Mouse (Mus musculus): ENCODE measurements around the gene R3hdm1. TPM values are rescaled to one million over a fixed set of nuclear protein-coding genes. Genes with fewer than 3 reads are reported as not detected.
A peak's percentile ranks its signal among the peaks of the same experiment; 100 is the strongest.

The R3hdm1 gene
- polyA plus RNA-seq, 1 experiment from 2014 or later: 60.1 TPM

- no peaks in the 10 kb centered on the region for H3K4me1 ChIP-seq
- no peak overlapping the region for H3K4me3 ChIP-seq
- no peak overlapping the region for H3K9ac ChIP-seq
- H3K9me3 ChIP-seq: no peaks in the 10 kb centered on the region
- no peak overlapping the region for H3K4me2 ChIP-seq
- no peak for ATAC-seq (ENCODE audit: insufficient number of reproducible peaks, low FRiP score, low TSS enrichment, low read depth)
- no peak overlapping the region for H3K27ac ChIP-seq
- H3K36me3 ChIP-seq: no peaks in the 10 kb centered on the region
- H3K27me3 ChIP-seq: no peaks in the 10 kb centered on the region
- WGBS: 98% methylated on average over 1 of the region's 1 CpGs
Measured at GRCm38 (mm10) chr1:128166956-128167355, 63.9 kb downstream of the R3hdm1 start.

GRCm38 (mm10) chr1:128170104-128170503 is 67.0 kb downstream of the R3hdm1 start:
- H3K9me3 ChIP-seq: no peaks in the 10 kb centered on the region
- H3K9ac ChIP-seq: no peak overlapping the region
- H3K27me3 ChIP-seq: no peaks in the 10 kb centered on the region
- no peaks in the 10 kb centered on the region for H3K4me1 ChIP-seq
- H3K4me2 ChIP-seq: no peak overlapping the region
- no peak overlapping the region for H3K4me3 ChIP-seq
- H3K27ac ChIP-seq: no peak overlapping the region
- no peak for ATAC-seq (ENCODE audit: insufficient number of reproducible peaks, low FRiP score, low TSS enrichment, low read depth)
- 0 out of 2 replicates have a peak, but pooled peaks cover 2% of the 10 kb centered on the region for H3K36me3 ChIP-seq

GRCm38 (mm10) chr1:128191426-128191825 is 88.3 kb downstream of the R3hdm1 start:
- Histone ChIP-seq H3K9ac (no peak overlapping the region), H3K27me3 (no peaks in the 10 kb centered on the region), H3K9me3 (no peaks in the 10 kb centered on the region), H3K36me3 (peaks cover 41% of the 10 kb centered on the region), H3K4me2 (no peak overlapping the region), H3K27ac (no peak overlapping the region), H3K4me3 (no peak overlapping the region), H3K4me1 (no peaks in the 10 kb centered on the region)
- no peak for ATAC-seq (ENCODE audit: insufficient number of reproducible peaks, low FRiP score, low TSS enrichment, low read depth)
- WGBS: 73% methylated on average over 2 of the region's 2 CpGs

GRCm38 (mm10) chr1:128192369-128192768 is 89.3 kb downstream of the R3hdm1 start:
- no peaks in the 10 kb centered on the region for H3K27me3 ChIP-seq
- no peak overlapping the region for H3K4me3 ChIP-seq
- no peaks in the 10 kb centered on the region for H3K9me3 ChIP-seq
- no peak overlapping the region for H3K27ac ChIP-seq
- H3K9ac ChIP-seq: no peak overlapping the region
- no peak for ATAC-seq (ENCODE audit: insufficient number of reproducible peaks, low FRiP score, low TSS enrichment, low read depth)
- 80% methylated on average over 7 of the region's 7 CpGs for WGBS
- H3K4me2 ChIP-seq: no peak overlapping the region
- H3K36me3 ChIP-seq: peaks cover 35% of the 10 kb centered on the region
- H3K4me1 ChIP-seq: no peaks in the 10 kb centered on the region

GRCm38 (mm10) chr1:128194011-128194410 is 90.9 kb downstream of the R3hdm1 start:
- Histone ChIP-seq H3K9ac (no peak overlapping the region), H3K36me3 (peaks cover 33% of the 10 kb centered on the region), H3K4me3 (no peak overlapping the region), H3K4me1 (no peaks in the 10 kb centered on the region), H3K4me2 (no peak overlapping the region), H3K9me3 (no peaks in the 10 kb centered on the region), H3K27ac (no peak overlapping the region), H3K27me3 (no peaks in the 10 kb centered on the region)
- ATAC-seq (ENCODE audit: insufficient number of reproducible peaks, low FRiP score, low TSS enrichment, low read depth): no peak
- 46% methylated on average over 2 of the region's 2 CpGs for WGBS

- 90% methylated on average over 1 of the region's 1 CpGs for WGBS
- H3K9ac ChIP-seq: no peak overlapping the region
- no peaks in the 10 kb centered on the region for H3K9me3 ChIP-seq
- H3K4me1 ChIP-seq: no peaks in the 10 kb centered on the region
- no peak overlapping the region for H3K4me3 ChIP-seq
- no peaks in the 10 kb centered on the region for H3K27me3 ChIP-seq
- no peak for ATAC-seq (ENCODE audit: insufficient number of reproducible peaks, low FRiP score, low TSS enrichment, low read depth)
- no peak overlapping the region for H3K4me2 ChIP-seq
- H3K36me3 ChIP-seq: peaks cover 39% of the 10 kb centered on the region
- H3K27ac ChIP-seq: no peak overlapping the region
Measured at GRCm38 (mm10) chr1:128197353-128197752, 94.3 kb downstream of the R3hdm1 start.

- Histone ChIP-seq H3K4me1 (no peaks in the 10 kb centered on the region), H3K36me3 (peaks cover 40% of the 10 kb centered on the region), H3K4me2 (no peak overlapping the region), H3K27ac (no peak overlapping the region), H3K9ac (no peak overlapping the region), H3K4me3 (no peak overlapping the region), H3K27me3 (no peaks in the 10 kb centered on the region), H3K9me3 (no peaks in the 10 kb centered on the region)
- WGBS: 56% methylated on average over 5 of the region's 5 CpGs
- ATAC-seq (ENCODE audit: insufficient number of reproducible peaks, low FRiP score, low TSS enrichment, low read depth): no peak
Measured at GRCm38 (mm10) chr1:128213261-128213660, 110.2 kb downstream of the R3hdm1 start.

- WGBS: 94% methylated on average over 2 of the region's 2 CpGs
- H3K4me2 ChIP-seq: no peak overlapping the region
- H3K36me3 ChIP-seq: peaks cover 39% of the 10 kb centered on the region
Measured at GRCm38 (mm10) chr1:128221886-128222285, 118.8 kb downstream of the R3hdm1 start.

GRCm38 (mm10) chr1:128223304-128223703 is 120.2 kb downstream of the R3hdm1 start:
- Histone ChIP-seq H3K9ac (no peak overlapping the region), H3K27ac (no peak overlapping the region), H3K27me3 (no peaks in the 10 kb centered on the region), H3K4me2 (no peak overlapping the region), H3K4me3 (no peak overlapping the region), H3K4me1 (no peaks in the 10 kb centered on the region), H3K9me3 (no peaks in the 10 kb centered on the region), H3K36me3 (peaks cover 36% of the 10 kb centered on the region)
- no peak for ATAC-seq (ENCODE audit: insufficient number of reproducible peaks, low FRiP score, low TSS enrichment, low read depth)
- 71% methylated on average over 1 of the region's 1 CpGs for WGBS

More at GRCm38 (mm10) chr1:128221886-128222285, 118.8 kb downstream of the R3hdm1 start:
- H3K4me3 ChIP-seq: no peak overlapping the region
- no peaks in the 10 kb centered on the region for H3K9me3 ChIP-seq
- no peak overlapping the region for H3K9ac ChIP-seq
- no peaks in the 10 kb centered on the region for H3K4me1 ChIP-seq
- no peaks in the 10 kb centered on the region for H3K27me3 ChIP-seq
- H3K27ac ChIP-seq: no peak overlapping the region
- ATAC-seq (ENCODE audit: insufficient number of reproducible peaks, low FRiP score, low TSS enrichment, low read depth): no peak

- H3K4me1 ChIP-seq: no peaks in the 10 kb centered on the region
- no peaks in the 10 kb centered on the region for H3K27me3 ChIP-seq
- no peak overlapping the region for H3K4me2 ChIP-seq
- 94% methylated on average over 4 of the region's 4 CpGs for WGBS
- peaks cover 47% of the 10 kb centered on the region for H3K36me3 ChIP-seq
- H3K9me3 ChIP-seq: no peaks in the 10 kb centered on the region
- no peak overlapping the region for H3K4me3 ChIP-seq
- H3K9ac ChIP-seq: no peak overlapping the region
- H3K27ac ChIP-seq: no peak overlapping the region
- ATAC-seq (ENCODE audit: insufficient number of reproducible peaks, low FRiP score, low TSS enrichment, low read depth): no peak
Measured at GRCm38 (mm10) chr1:128235181-128235580, 132.1 kb downstream of the R3hdm1 start.

- WGBS: 7% methylated on average over 10 of the region's 10 CpGs
- Histone ChIP-seq H3K27me3 (no peaks in the 10 kb centered on the region), H3K36me3 (no peaks in the 10 kb centered on the region; the same call in 1 of the 2 replicates), H3K4me3 (peak within 1 kb of the TSS; percentile 79), H3K9me3 (no peaks in the 10 kb centered on the region), H3K27ac (peak within 1 kb of the TSS; percentile 87), H3K9ac (peak within 1 kb of the TSS; percentile 82), H3K4me1 (0 out of 2 replicates have a peak, but pooled peaks cover 3% of the 10 kb centered on the region), H3K4me2 (peak within 1 kb of the TSS; percentile 73)
- ATAC-seq (ENCODE audit: insufficient number of reproducible peaks, low FRiP score, low TSS enrichment, low read depth): peak; percentile 3; the same call in 1 of the 2 replicates
Measured at GRCm38 (mm10) chr1:128243627-128243995, 140.5 kb downstream of the R3hdm1 start, which contains the start of gene Ubxn4. TSS of gene Ubxn4 (plus strand) at chr1:128243964.

GRCm38 (mm10) chr1:128243996-128244726 is 141.1 kb downstream of the R3hdm1 start:
- H3K36me3 ChIP-seq: no peaks in the 10 kb centered on the region; the same call in 1 of the 2 replicates
- H3K4me1 ChIP-seq: 0 out of 2 replicates have a peak, but pooled peaks cover 3% of the 10 kb centered on the region
- H3K27ac ChIP-seq: peak overlapping the region; percentile 87
- H3K4me2 ChIP-seq: peak overlapping the region; percentile 73
- peak overlapping the region; percentile 82 for H3K9ac ChIP-seq
- H3K4me3 ChIP-seq: peak overlapping the region; percentile 79
- H3K27me3 ChIP-seq: no peaks in the 10 kb centered on the region
- H3K9me3 ChIP-seq: no peaks in the 10 kb centered on the region
- ATAC-seq (ENCODE audit: insufficient number of reproducible peaks, low FRiP score, low TSS enrichment, low read depth): peak; percentile 89
- under 1% methylated on average over 71 of the region's 71 CpGs for WGBS
